Mouse (Mus musculus) limb, embryonic 14.5 days (tissue): Measurements from ENCODE around the gene Rnf181. TPM values are rescaled to one million over a fixed set of nuclear protein-coding genes. Genes with fewer than 3 reads are reported as not detected.

Experiments used
- ATAC-seq: fragments of 200-750 bp; cut with Nextera tagmentation; 2 replicates; pipeline ENCODE4 v1.8.0; 2017; ENCODE audit warnings: low read depth, moderate number of reproducible peaks, moderate TSS enrichment; ENCODE audit not compliant: low FRiP score
- DNase-seq: peaks from one replicate; pipeline ENCODE4 v3.0.0-alpha.2; 2015; ENCODE audit warnings: low spot score
- H3K27ac ChIP-seq: fragments of 300-500 bp; sonication (generic); replicated peaks from 2 replicates; pipeline ENCODE4 v1.5.1; 2014; ENCODE audit warnings: low read depth, mild to moderate bottlenecking, low read length, moderate library complexity, mixed read lengths
- H3K27me3 ChIP-seq: fragments of 300-500 bp; sonication (generic); 2 replicates; pipeline ENCODE4 v1.6.1; 2014; ENCODE audit warnings: low read length, mixed read lengths; ENCODE audit not compliant: control insufficient read depth, insufficient read depth
- H3K36me3 ChIP-seq: fragments of 300-500 bp; sonication (generic); 2 replicates; pipeline ENCODE4 v1.6.1; 2014; ENCODE audit warnings: mild to moderate bottlenecking, low read length, moderate library complexity, mixed read lengths; ENCODE audit not compliant: control insufficient read depth, insufficient read depth
- H3K4me1 ChIP-seq: fragments of 300-500 bp; sonication (generic); 2 replicates; pipeline ENCODE4 v1.6.1; 2014; ENCODE audit warnings: antibody characterized with exemption, low read length, mixed read lengths; ENCODE audit not compliant: control insufficient read depth, insufficient read depth
- H3K4me2 ChIP-seq: fragments of 300-500 bp; sonication (generic); replicated peaks from 2 replicates; pipeline ENCODE4 v1.6.1; 2014; ENCODE audit warnings: low read depth, mild to moderate bottlenecking, low read length, moderate library complexity; ENCODE audit not compliant: severe bottlenecking
- H3K4me3 ChIP-seq: fragments of 300-500 bp; sonication (generic); replicated peaks from 2 replicates; pipeline ENCODE4 v1.5.1; 2014; ENCODE audit warnings: low read length
- H3K9ac ChIP-seq: fragments of 300-500 bp; sonication (generic); 2 replicates; pipeline ENCODE4 v1.6.1; 2014; ENCODE audit warnings: mild to moderate bottlenecking, low read depth, low read length, moderate library complexity; ENCODE audit not compliant: severe bottlenecking
- H3K9me3 ChIP-seq: fragments of 300-500 bp; sonication (generic); 2 replicates; pipeline ENCODE4 v1.6.1; 2016; ENCODE audit warnings: low read length; ENCODE audit not compliant: control insufficient read depth
- POLR2A ChIP-seq: fragments of 200-500 bp; IDR thresholded peaks from 2 replicates; pipeline ENCODE4 v1.8.0; 2012; ENCODE audit warnings: inconsistent platforms, mild to moderate bottlenecking, moderate library complexity, borderline replicate concordance; ENCODE audit not compliant: insufficient read depth, insufficient read length; ENCODE audit errors: extremely low read depth
- WGBS: fragments of 180-500 bp; shearing (Covaris S2); extraction: QIAGEN DNeasy Blood & Tissue Kit; methylation state at CpG from one replicate; pipeline ENCODE4 v1.1.7; 2014; 5-methylcytosine and 5-hydroxymethylcytosine counted together
- polyA plus RNA-seq, 2 experiments: library from polyadenylated mRNA; depleted of rRNA in 1 of 2; stranded (reverse) in 1 of 2; unstranded in 1 of 2; fragments of >200 nt; fragmentation: Nextera tagmentation in 1 of 2; extraction: Ambion mirVana in 1 of 2; gene quantifications; 2 replicates each; pipeline versions ENCODE4 v1.2.1 to v1.2.3; 2012 to 2014

Gene Rnf181
- polyA plus RNA-seq, 2 experiments: 65.7 to 84.4 TPM

- Histone ChIP-seq H3K27ac (no peak overlapping the region), H3K4me2 (no peak overlapping the region), H3K4me3 (no peak overlapping the region), H3K9ac (no peak overlapping the region), H3K4me1 (peaks cover 24% of the 10 kb centered on the region), H3K36me3 (peaks cover 31% of the 10 kb centered on the region), H3K27me3 (no peaks in the 10 kb centered on the region), H3K9me3 (no peaks in the 10 kb centered on the region)
- no peak for DNase-seq
- WGBS: 71% methylated on average over 1 of the region's 1 CpGs
- ATAC-seq: no peak
- no peak for TF ChIP-seq POLR2A
Observed at GRCm38 (mm10) chr6:72354025-72354424, 12.7 kb downstream of the Rnf181 start.

DNA sequence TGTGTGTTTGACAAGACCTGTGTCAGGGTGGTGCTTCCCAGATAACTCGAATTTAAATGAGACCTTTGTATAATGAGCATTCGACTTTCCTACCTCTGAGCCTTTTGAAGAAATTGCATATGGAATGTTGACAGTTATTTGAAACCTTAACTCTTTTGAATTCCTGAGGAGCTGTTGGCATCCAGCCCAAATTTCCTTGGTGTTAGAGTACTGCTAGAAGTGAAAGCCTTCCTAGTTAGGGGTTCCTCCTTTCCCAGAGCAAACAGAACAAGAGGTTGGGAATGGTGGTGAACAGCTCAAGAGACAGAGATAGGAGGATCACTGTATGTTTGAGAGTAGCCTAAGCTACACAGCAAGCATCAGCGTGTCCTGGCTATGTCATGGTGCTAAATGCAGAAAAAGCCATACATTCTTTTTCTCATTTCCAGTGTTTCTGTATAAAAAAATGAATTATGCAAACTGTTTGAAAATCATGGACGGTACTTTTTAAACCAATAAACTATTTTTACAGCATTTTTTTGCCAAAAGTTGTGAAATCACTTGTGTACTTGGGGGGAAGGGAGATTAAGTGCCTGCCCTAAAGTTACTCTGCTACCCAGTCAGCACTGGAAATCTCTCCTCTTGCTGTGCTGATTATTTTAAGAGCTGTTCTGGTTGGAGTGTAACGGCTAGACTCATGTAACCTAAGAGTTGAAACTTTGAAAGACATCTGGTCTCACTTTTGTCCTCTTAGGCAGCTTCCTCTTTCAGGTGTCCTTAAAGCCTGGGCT lies 13.9 kb downstream of the Rnf181 start:
- Histone ChIP-seq H3K4me1 (peaks cover 31% of the 10 kb centered on the region), H3K9ac (no peak overlapping the region), H3K4me3 (no peak overlapping the region), H3K9me3 (no peaks in the 10 kb centered on the region), H3K36me3 (peaks cover 32% of the 10 kb centered on the region), H3K27me3 (no peaks in the 10 kb centered on the region), H3K4me2 (no peak overlapping the region), H3K27ac (no peak overlapping the region)
- no peak for TF ChIP-seq POLR2A
- ATAC-seq: no peak
- peak; percentile 61 for DNase-seq
- 36% methylated on average over 5 of the region's 5 CpGs for WGBS

GRCm38 (mm10) chr6:72350214-72350613 lies 16.5 kb downstream of the Rnf181 start:
- no peak overlapping the region for H3K9ac ChIP-seq
- no peaks in the 10 kb centered on the region for H3K27me3 ChIP-seq
- H3K9me3 ChIP-seq: no peaks in the 10 kb centered on the region
- WGBS: 84% methylated on average over 2 of the region's 2 CpGs
- DNase-seq: no peak
- no peak overlapping the region for H3K27ac ChIP-seq
- H3K4me1 ChIP-seq: peaks cover 33% of the 10 kb centered on the region
- peaks cover 32% of the 10 kb centered on the region for H3K36me3 ChIP-seq
- H3K4me2 ChIP-seq: no peak overlapping the region
- no peak for ATAC-seq
- no peak for TF ChIP-seq POLR2A
- H3K4me3 ChIP-seq: no peak overlapping the region

- peaks cover 35% of the 10 kb centered on the region for H3K4me1 ChIP-seq
- 90% methylated on average over 10 of the region's 10 CpGs for WGBS
- no peaks in the 10 kb centered on the region for H3K9me3 ChIP-seq
- no peaks in the 10 kb centered on the region for H3K27me3 ChIP-seq
- ATAC-seq: no peak
- H3K4me2 ChIP-seq: peak overlapping the region; percentile 81; the same call in 1 of the 2 replicates
- H3K4me3 ChIP-seq: no peak overlapping the region
- H3K36me3 ChIP-seq: peaks cover 32% of the 10 kb centered on the region
- DNase-seq: no peak
- no peak overlapping the region for H3K27ac ChIP-seq
- TF ChIP-seq POLR2A: no peak
- no peak overlapping the region for H3K9ac ChIP-seq
Observed at GRCm38 (mm10) chr6:72348411-72348810, 18.3 kb downstream of the Rnf181 start.

DNA sequence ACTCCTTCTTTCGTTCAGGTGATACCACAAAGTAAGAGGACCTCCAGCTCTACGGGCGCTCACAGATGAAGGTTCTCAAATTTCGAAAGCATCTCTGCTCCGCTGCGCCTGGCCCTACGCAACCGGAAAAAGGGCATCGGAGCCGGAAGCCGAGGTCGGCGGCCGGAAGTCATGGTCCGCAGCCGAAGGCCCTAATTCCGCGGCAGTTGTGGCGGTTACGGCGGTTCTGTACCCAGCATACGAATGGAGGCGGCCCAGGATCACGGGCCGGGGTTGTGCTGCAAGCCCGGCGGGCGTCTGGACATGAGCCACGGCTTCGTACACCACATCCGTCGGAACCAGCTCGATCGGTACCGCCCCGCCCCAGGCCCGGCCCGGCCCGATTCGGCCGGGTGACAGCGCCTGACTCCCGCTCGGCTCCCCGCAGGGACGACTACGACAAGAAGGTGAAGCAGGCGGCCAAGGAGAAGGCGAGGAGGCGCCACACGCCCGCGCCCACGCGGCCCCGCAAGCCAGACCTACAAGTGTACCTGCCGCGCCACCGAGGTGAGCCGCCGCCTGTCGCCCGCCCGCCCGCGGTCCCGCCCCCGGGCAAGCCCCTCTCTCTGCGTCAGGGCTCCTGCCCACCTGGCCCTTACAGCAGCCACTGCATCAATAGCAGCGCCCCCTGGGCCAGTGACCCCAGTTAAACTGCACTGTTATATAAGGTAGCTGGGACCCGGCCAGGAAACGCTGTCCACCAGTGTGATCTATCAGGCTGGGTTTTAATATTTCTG lies 19.4 kb downstream of the Rnf181 start, which contains the start of gene 0610030E20Rik:
Gene 0610030E20Rik (plus strand): TSS at position 152 of the 776 bp plus-strand sequence.
- peak; percentile 72 for DNase-seq
- peak; percentile 71 for ATAC-seq
- Histone ChIP-seq H3K27me3 (no peaks in the 10 kb centered on the region), H3K4me3 (peak within 1 kb of the TSS; percentile 87), H3K4me1 (peaks cover 25% of the 10 kb centered on the region), H3K4me2 (peak within 1 kb of the TSS; percentile 81), H3K9ac (peak within 1 kb of the TSS; percentile 95), H3K27ac (peak within 1 kb of the TSS; percentile 87), H3K9me3 (no peaks in the 10 kb centered on the region), H3K36me3 (peaks cover 32% of the 10 kb centered on the region)
- WGBS: under 1% methylated on average over 65 of the region's 72 CpGs
- TF ChIP-seq POLR2A: peak; percentile 45; the same call in 1 of the 2 replicates
